Mouse (Mus musculus) ES-Bruce4 (cell line): Measurements from ENCODE around the gene Ush1c.

Source experiments
- EP300 ChIP-seq: IDR thresholded peaks from 2 replicates; pipeline ENCODE4 v1.6.1; 2011; ENCODE audit warnings: low read depth, low read length; ENCODE audit not compliant: insufficient read depth
- POLR2A ChIP-seq: IDR thresholded peaks from one replicate; pipeline ENCODE4 v1.8.1; 2011; ENCODE audit warnings: low read length; ENCODE audit not compliant: insufficient read depth

- TF ChIP-seq POLR2A, result no peak
- TF ChIP-seq EP300, result peak; percentile 54; the same call in 1 of the 2 replicates
These were observed 19.9 kb downstream of the Ush1c start for GRCm38 (mm10) chr7:46218415-46218814.
